Mouse (Mus musculus): ENCODE data around the gene Mif4gd.

DNA sequence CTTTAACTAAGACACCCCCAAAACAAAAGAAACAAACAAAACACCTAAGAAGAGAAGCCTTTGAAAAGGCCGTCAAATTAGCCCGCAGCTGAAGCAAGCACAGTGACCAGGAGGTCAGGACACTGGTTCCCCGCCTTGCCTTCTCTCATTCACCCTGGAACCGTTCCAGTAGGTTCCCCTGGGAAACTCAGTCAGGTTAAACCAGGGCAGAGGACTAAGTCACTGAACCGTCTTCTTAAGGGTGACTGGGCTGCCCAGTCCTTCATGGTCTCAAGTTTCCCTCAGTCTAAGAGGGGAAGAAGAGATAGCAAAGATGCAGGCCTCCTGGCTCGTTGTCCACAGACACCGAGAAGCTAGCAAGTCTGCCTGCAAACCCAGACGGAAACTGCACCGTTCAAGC lies 13.1 kb upstream of the Mif4gd start:
- TF ChIP-seq CTCF (IDR thresholded peaks at IDR 0.05; ENCODE audit: control insufficient read depth, insufficient read depth, insufficient replicate concordance, low read depth, low read length) (no peak), POLR2A (IDR thresholded peaks at IDR 0.05; ENCODE audit: control insufficient read depth, low read depth, low read length) (no peak)

Data from testis, adult 2 months (tissue).